Mouse (Mus musculus) kidney, adult 10 weeks (tissue): Measurements from ENCODE around the gene Nom1. TPM values are rescaled to one million over a fixed set of nuclear protein-coding genes. Genes with fewer than 3 reads are reported as not detected.

Experiments
- polyA plus RNA-seq: library from polyadenylated mRNA; stranded (reverse); fragments of 350-450 nt; fragmentation: Illumina TruSeq; extraction: RNeasy Lipid Tissue Mini Kit (QIAGEN cat#74804); gene quantifications from one replicate; pipeline ENCODE4 v1.2.3, GENCODE M21; 2014; ENCODE audit warnings: low read depth, low replicate concordance

Nom1 gene
- polyA plus RNA-seq: 19.3 TPM

GRCm38 (mm10) chr5:29434228-29434871 is at the start of gene Nom1:
Nom1 (plus strand) TSS chr5:29434664.

GRCm38 (mm10) chr5:29478208-29479197 is 44.0 kb downstream of the Nom1 start, which contains the start of gene Mnx1:
Mnx1 (minus strand) TSS chr5:29478470.

Other genes with a start within 250 kb of the Nom1 start
- gene Rnf32, start 238.7 kb upstream of the Nom1 start, polyA plus RNA-seq: 8.7 TPM
- gene Lmbr1, start 56.3 kb upstream of the Nom1 start, polyA plus RNA-seq: 16.1 TPM
- gene Mnx1, start 43.8 kb downstream of the Nom1 start, polyA plus RNA-seq: not detected
- gene Ube3c, start 134.6 kb downstream of the Nom1 start, polyA plus RNA-seq: 46.4 TPM